Mouse (Mus musculus) cortical plate, adult 2 months (tissue): ENCODE data around the gene Lmna.

ENCODE experiments used
- CTCF ChIP-seq: fragments of 200-500 bp; IDR thresholded peaks from 2 replicates; pipeline ENCODE4 v1.5.1; 2011; ENCODE audit warnings: mild to moderate bottlenecking, control low read depth, low read length; ENCODE audit not compliant: insufficient read depth; ENCODE audit errors: extremely low read depth
- POLR2A ChIP-seq: fragments of 200-500 bp; IDR thresholded peaks from 2 replicates; pipeline ENCODE4 v1.6.1; 2011; ENCODE audit warnings: mild to moderate bottlenecking, low read length, control low read depth; ENCODE audit not compliant: insufficient read depth; ENCODE audit errors: extremely low read depth

DNA sequence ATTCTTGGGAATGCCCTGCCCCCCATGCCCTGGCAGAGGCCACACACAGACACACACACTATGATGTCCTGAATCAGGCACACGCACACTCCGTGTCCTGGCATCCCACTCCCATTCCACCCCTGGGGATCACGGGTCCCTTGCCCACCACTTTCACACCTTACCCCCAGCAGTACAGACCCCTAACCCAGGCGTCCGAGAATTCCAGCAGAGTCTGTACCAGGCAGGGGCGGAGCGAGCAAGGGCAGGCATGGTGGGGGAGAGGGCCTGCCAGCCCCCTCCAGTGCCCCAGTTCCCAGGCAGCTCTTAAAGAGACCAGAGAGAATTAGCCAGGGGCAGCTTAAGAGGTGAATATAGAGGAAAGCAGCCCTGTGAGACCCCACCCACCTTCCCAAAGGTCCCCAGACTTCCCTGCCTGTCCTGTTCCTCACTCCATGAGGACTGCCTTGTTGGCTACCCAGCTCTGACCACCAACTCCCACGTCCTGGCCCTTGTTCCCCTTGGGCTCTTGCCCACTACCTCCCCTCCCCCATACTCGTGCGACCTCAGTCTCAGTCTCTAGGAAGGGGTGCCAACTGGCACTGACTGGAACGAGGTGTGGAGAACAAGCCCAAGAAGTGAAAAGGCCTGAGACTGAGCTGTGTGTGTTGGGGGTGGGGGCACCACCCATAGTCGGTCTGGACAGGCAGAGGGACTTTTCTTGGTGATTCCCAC lies 48.6 kb downstream of the Lmna start, which contains the start of gene Sema4a:
- TF ChIP-seq POLR2A (no peak), CTCF (no peak)
